Mouse (Mus musculus): ENCODE results near the gene Tmcc2.
A peak's percentile ranks its signal among the peaks of the same experiment; 100 is the strongest.

Gene Tmcc2

GRCm38 (mm10) chr1:132389886-132390585 is 1.0 kb downstream of the Tmcc2 start:
- DNase-seq (ENCODE audit: low read depth, low spot score): peak; percentile 89

DNA sequence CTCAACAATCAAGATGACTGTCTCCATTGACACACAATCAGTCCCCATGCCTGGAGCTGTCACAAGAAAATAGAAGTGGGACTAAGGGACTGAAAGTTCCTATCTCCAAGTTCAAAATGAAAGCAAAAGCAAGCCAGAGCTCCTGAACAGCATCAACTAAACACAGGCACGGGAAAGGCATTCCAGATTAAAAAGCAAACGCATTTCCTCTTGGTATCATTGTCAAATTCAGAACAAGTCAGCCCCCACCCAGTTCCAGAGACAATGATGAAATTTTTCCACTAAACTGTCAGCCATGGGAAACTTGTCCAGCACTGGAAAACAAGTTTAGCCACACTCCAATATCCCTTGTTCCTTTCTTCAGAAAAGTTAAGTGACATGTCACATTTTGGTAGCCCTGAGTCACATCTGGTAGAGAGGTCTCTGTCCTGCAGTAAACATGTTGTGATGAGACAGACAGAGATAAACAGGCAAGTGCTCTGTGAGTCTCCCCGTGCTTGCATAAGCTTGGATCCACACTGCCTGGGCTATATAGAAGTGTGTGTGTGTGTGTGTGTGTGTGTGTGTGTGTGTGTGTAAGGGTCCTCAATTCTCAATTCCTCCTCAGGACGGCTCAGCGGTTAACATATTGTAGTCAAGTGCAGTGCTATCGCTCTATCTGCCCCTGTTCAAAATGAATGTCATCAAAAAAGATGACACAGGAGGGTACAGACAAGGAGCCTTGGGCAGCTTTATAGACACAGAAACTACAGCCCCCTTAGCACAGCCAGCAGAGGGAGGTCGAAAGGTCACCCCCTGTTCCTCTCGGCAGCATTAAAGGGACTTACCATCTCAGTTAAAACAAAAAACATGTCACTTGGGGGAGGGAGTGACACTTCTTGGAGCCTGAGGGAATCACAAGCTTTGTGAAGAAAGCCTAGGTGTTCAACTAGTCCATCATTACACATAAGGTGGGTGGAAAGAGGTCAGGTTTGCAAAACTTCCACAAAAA is 2.0 kb downstream of the Tmcc2 start:
- DNase-seq (ENCODE audit: low read depth, low spot score): no peak

GRCm38 (mm10) chr1:132387943-132388342 is 3.1 kb downstream of the Tmcc2 start:
- no peak for DNase-seq (ENCODE audit: low read depth, low spot score)

DNA sequence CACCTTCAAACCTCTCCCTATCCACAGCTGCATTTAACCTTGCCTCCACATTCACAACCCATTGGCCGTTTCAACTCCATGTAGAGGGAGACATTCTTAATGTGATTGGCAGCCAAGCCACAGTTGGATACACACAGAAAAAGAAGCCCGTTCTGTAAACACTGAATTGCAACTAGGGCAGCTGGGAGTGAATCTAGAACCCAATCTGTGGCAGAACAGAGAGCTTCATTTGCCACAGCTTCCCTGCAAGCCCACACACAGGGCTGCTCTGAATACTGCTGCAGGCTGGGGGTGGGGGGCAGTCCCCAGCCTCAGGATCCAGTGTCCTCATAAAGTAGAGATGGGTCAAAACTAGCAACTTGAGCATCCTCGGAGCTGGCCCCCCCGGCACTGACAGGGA is 4.8 kb downstream of the Tmcc2 start:
- DNase-seq (ENCODE audit: low read depth, low spot score): no peak

DNA sequence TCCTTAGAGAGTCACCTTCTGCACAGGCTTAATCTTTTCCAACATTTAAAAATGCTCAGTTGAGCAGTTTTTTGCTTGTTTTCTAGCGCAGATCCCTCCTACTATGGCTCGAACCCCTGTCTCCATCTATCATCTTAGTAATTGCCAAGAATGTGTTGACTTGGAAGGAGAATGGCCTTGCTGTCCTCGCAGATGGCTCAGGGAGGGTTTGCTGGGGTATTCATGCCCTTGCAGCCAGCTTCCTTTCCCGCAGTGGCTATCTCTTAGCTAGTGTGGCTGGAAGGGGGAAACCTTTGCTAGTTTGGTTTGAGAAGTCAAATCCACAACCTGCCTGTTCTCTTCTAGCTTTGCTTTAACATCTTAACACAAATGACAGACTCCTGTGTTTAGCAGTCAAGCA is 5.4 kb downstream of the Tmcc2 start:
- no peak for DNase-seq (ENCODE audit: low read depth, low spot score)

- DNase-seq (ENCODE audit: low read depth, low spot score): no peak
These were observed 5.8 kb downstream of the Tmcc2 start for GRCm38 (mm10) chr1:132385266-132385665.

GRCm38 (mm10) chr1:132384001-132384554 is 7.0 kb downstream of the Tmcc2 start:
- no peak for DNase-seq (ENCODE audit: low read depth, low spot score)

DNA sequence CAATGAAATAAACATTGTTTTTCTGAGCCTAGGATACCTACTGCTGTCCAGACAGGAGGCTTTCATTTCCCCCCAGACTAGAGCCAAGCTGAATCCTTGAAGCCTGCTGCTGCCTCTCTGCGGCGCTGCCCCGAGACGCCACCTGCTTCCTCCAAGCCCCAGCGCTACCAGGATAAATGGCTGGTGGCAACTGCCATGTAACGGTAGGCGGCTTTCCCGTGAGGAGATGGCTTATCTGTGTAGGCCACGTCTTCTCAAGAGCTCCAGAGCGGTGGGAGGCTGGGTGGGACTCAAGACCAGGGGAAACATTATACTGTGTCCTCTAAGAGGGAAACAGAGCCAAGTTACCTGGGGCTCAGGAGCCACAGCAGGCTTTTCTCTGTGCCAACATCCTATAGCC is 9.2 kb downstream of the Tmcc2 start:
- DNase-seq (ENCODE audit: low read depth, low spot score): peak; percentile 18

DNA sequence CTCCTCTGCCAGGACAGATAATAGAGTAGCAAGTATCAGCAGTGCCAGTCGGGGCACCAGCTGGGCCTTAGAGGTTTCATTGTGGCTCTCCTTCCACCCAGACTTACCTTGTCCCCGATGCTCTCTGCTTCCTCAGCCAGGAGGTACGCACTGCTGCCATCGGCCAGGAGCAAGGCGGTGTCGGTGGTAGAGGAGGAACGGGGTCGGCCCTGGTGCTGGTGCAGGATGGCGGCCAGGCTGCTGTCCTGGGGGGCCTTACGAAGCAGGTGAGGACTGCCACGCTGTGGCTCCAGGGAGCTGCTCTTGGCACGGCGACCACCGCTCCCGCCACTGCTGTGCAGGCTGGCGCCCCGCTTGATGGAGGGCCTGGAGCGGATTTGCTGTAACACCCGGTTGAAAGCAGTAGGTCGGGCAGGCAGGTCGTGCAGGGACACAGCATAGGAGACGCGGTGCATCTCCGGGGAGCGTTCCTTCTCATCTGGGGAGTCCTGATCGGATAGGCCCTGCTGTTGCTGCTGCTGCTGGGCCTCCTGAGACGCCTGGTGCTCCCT is 10.5 kb downstream of the Tmcc2 start:
- peak; percentile 46 for DNase-seq (ENCODE audit: low read depth, low spot score)

DNA sequence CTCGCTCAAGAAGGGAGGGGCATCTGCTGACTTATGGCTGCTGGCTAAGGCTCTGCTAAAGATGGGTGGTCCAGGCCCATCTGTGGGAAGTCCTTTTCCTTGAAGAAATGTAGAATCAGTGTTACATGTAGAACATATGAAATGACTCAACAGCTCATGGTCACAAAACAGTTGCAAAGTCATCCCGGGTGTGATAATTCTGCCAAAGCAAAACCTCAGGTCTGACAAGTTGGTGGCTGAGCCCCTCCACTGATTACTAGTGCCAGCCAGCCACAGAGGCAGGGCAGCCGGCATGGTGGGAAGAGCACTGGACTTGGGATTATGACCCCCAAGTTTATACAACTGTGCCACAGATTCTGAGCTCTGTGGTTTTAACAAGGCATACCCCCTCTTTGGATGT is 13.3 kb downstream of the Tmcc2 start:
- DNase-seq (ENCODE audit: low read depth, low spot score): no peak

- no peak for DNase-seq (ENCODE audit: low read depth, low spot score)
These were observed 14.1 kb downstream of the Tmcc2 start for GRCm38 (mm10) chr1:132377055-132377365.

GRCm38 (mm10) chr1:132376211-132377054 is 14.6 kb downstream of the Tmcc2 start:
- no peak for DNase-seq (ENCODE audit: low read depth, low spot score)

DNA sequence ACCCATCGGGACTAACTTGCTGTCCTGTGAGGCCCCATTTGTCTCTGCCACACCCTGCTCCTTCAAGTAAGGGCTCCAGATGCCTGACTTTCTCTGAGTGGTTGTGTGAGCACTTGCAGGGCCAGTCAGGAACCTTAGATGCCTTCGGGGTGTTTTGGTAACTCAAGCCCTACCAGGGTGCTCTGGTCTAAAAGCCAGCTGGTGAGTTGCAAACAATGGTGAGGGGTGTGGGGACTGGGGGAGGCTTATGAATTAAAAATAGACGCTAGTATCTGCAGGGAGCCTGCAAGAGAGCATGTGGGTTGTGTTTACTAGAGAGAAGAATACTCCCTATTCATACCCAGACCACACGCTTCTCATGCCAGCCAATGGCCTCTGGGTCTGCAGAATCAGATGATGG is 15.8 kb downstream of the Tmcc2 start:
- no peak for DNase-seq (ENCODE audit: low read depth, low spot score)

DNA sequence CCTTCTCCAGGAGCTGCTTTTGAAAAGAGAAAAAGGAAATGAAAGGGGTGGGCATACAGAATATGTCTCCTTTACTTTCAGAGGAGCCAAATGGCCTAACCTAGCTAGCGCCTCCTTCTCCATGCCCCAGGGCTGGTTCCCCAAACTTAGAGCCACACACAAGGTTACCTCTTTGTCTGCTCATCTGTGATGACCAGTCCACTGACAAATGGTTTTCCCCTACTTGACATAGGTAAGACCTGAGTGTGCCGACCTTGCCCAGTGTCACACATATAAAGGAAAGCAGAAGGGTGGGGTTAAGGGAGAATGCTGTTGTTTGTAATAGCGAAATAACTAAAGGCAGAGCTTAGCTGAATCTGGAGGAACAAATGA is 16.2 kb downstream of the Tmcc2 start:
- DNase-seq (ENCODE audit: low read depth, low spot score): no peak

- DNase-seq (ENCODE audit: low read depth, low spot score): no peak
These were observed 16.8 kb downstream of the Tmcc2 start for GRCm38 (mm10) chr1:132374140-132374872.

DNA sequence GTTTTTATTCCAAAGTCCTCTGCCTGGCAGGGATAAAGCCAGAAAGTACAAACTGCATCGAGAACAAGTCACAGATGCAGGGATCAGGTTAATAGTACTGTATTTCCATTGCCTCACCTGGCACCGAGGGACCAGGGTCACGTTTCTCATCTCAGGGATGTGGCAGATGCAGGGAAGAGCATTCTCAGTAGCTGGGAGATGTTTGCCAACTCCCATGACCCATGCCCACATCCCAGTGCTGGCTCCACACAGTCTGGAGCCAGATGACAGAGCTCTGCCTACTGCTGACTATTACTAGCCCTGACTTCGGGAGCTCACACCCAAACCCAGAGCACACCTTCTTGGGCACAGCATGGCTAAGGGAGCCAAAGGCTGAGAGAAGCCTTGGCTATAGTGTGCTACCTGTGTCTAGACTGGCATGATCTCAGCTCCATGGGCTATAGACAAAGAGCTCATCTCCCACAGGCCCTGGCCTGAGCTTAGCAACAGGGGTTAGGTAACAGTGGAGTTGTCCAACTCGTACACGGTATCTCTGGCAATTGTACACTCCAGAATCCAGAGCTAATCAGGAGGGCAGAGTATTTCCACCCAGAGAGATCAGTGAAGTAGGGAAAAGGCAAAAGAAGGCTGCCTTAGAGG is 18.1 kb downstream of the Tmcc2 start:
- no peak for DNase-seq (ENCODE audit: low read depth, low spot score)

GRCm38 (mm10) chr1:132372354-132372753 is 18.7 kb downstream of the Tmcc2 start:
- DNase-seq (ENCODE audit: low read depth, low spot score): no peak

DNA sequence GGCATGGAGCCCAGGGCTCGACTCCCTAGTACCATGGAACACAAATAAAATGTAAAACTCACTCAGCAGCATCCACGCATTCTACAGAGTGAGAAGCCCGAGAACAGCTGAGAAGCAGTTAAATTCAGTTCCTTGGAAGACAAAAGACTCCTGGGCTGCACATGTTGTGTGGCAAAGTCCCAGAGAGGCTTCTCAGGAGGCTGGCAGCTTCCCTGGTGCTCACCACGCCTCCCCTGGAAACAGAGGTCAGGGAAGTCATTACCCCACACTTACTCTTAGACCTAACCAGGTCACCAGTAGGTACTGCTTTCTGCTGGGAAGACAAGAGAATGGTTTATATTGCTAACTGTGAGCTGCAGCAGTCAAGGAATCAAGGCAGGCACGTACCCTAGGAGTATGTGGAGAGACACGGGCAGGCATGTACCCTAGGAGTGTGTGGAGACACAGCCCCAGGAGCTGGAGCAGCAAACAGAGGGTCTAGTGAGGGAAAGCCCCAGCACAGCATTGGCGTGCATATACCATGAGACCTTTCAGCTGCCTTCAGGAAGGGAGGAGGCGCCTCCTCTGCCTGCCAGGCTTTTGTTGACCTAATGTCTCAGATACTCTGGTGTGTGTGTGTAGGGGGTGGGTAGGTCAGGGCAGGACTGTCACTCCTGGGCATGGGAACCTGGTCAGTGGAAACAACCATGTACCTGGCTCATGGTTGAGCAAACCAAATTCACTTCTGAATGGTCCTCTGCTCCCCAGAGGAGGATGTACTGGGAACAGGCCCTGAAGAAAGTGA is 19.6 kb downstream of the Tmcc2 start:
- DNase-seq (ENCODE audit: low read depth, low spot score): peak; percentile 52

GRCm38 (mm10) chr1:132370681-132371173 is 20.4 kb downstream of the Tmcc2 start:
- no peak for DNase-seq (ENCODE audit: low read depth, low spot score)

All from R1 (cell line).